Mouse (Mus musculus): Measurements from ENCODE around the gene Tdrd6. TPM values are rescaled to one million over a fixed set of nuclear protein-coding genes. Genes with fewer than 3 reads are reported as not detected.

Tdrd6 gene
- polyA plus RNA-seq (2014; fragmentation: Illumina TruSeq; extraction: RNeasy Lipid Tissue Mini Kit (QIAGEN cat#74804)), result not detected

DNA sequence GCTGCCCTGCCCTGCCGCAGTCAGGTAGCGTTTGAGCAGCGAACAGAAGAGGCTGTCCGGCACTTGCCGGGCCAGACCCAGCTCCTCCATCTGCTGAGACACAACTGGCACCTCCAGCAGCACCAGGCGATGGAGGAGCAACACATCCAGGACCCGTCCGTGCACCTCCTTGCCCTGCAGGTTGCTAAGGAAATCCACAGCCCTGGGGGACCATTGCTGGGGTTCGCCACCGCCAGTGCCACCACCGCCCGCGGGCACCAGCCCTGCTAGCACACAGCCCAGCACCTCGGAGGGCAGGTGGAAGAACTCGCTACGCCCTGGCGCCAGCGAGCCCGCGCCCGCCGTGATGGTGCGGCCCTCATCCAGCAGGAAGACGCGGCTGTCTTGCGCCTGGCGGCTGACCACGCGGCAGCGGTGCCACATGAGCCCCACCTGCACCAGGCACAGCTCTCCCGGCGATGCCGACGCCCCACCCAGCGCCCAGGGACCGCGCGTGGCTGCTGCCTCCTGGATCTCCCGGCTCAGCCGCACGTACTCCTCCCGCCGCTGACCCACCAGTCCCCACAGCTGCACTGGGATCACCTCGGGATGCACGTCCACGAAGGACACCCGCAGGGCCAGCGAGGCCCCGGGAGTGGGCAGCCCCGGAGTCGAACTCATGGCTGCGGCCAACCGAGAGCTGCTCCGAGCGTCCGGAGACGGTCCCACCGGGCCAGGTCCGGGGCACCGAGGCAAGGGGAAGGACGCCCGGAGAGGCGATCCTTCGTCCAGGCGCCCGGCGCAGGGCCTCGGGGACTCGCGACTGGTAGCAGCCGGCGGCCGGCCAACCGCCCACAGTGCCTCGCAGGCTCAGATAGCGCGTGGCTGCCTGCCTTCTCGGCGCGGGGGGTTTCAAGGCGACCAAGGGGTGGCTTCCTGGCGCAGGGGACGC, at the start of gene Tdrd6:
TSS of gene Tdrd6 (minus strand) at position 804 of the 931 bp plus-strand sequence.

DNA sequence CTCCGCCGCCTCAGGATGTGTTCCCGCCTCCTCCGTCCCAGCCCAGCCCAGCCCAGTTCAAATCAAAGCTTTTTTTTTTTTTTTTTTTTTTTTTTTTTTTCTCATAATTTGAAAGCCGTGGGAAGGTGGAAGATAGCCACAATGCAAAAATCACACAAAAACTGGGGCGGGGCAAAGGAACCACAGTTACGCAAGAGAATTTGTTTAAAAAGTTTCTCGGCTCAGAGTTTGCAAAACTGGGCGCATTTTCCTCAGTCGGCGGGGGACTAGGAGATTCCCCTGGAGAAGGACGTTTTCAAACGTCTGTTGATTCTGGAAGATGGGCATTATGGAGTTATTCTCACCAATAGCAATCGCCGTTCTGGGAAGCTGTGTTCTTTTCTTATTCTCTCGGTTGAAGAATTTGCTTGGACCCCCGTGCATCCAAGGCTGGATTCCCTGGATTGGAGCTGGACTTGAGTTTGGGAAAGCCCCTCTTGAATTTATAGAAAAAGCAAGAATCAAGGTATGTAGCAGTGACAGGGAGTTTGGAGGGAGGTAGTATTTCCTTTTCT, 37.3 kb upstream of the Tdrd6 start, which contains the start of gene Cyp39a1:
TSS of gene Cyp39a1 (plus strand) at position 136 of the 554 bp plus-strand sequence.

DNA sequence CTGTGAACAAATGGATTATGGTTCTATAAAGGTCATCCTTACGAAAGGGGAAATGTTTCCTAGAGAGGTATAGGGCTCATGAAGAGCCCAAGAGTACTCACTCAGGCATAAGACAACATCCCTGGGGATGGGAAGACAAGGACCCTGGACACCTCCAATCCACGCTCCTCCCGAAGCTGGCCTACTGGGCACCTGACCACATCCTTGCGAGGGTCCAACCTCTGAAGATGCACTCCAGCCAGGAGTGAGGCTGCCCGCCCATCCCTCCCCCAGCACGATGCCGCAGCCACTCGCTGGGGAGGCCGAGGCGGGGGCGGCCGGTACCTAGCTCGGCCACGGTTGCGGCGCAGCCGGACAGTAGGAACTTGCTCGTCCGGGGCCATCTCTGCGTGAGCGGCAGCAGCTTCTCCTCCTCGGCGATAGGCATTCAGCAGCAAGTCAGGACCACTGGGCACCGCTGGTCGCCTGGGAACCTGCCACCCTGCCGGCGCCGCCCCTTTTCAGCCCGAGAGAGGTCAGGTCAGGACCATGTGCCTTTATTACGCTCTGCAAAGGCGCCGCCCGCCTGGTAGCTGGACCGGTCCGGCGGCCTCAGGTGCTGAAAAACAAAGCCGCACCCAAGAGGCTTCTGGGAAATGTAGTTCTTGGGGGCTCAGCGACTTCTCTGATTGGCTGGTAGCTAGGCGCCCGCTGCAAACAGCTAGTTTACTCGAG, 36.6 kb upstream of the Tdrd6 start, which contains the start of gene Slc25a27:
TSS of gene Slc25a27 (minus strand) at position 639 of the 714 bp plus-strand sequence.

DNA sequence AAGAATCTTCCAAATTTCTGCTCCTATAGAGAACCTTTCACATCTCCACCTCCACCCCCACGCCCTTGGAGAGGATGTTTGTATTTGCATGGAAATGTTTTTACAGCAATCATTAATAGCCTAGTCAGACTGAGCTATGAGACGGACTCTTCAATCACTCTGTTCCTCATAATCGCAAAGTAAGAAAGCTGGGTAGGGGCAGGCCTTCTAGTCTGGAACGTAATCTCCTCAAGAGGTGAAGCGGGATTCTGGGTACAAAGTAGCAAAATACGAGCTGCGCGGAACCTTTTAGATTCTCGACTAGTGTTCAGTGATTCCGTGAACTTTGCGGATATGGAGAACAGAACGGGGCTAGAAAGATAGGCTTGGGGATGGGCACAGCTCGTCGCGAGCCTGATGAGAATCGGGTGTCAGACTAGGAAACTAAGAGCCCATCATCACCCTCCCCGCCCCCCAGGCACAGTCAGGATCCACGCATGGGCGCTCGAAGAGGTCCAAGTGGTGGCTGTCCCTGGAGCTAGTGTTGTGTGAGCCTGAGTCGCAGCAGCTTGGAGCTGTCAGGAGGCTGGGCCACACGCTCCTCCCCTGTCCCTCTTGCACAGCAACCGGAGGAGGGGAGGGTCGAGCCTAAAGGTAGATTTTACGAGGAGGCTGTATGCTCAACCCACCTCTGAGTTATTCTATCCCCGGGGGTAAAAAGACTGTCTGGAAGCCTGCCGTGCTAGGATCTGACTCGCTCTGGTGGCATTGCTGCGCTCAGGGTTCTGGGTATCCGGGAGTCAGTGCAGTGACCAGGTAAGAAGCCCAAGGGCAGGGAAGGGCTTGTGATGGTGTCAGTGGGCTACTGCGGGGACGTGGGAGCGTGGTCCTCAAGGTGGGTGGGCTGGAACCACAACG, 61.9 kb downstream of the Tdrd6 start, which contains the start of gene Pla2g7:
TSS of gene Pla2g7 (plus strand) at position 107 of the 897 bp plus-strand sequence.

Other genes with a start within 250 kb of the Tdrd6 start
- gene Mep1a, start 127.5 kb downstream of the Tdrd6 start, polyA plus RNA-seq (2014; fragmentation: Illumina TruSeq; extraction: RNeasy Lipid Tissue Mini Kit (QIAGEN cat#74804)), result not detected
- gene Ankrd66, start 86.7 kb downstream of the Tdrd6 start, polyA plus RNA-seq (2014; fragmentation: Illumina TruSeq; extraction: RNeasy Lipid Tissue Mini Kit (QIAGEN cat#74804)), result 0.86 TPM
- gene Pla2g7, start 62.2 kb downstream of the Tdrd6 start, polyA plus RNA-seq (2014; fragmentation: Illumina TruSeq; extraction: RNeasy Lipid Tissue Mini Kit (QIAGEN cat#74804)), result 32.9 TPM
- 4.1 TPM for gene Slc25a27, start 36.9 kb upstream of the Tdrd6 start, polyA plus RNA-seq (2014; fragmentation: Illumina TruSeq; extraction: RNeasy Lipid Tissue Mini Kit (QIAGEN cat#74804))
- gene Cyp39a1, start 37.1 kb upstream of the Tdrd6 start, polyA plus RNA-seq (2014; fragmentation: Illumina TruSeq; extraction: RNeasy Lipid Tissue Mini Kit (QIAGEN cat#74804)), result 44.0 TPM
- gene Rcan2, start 171.1 kb upstream of the Tdrd6 start, polyA plus RNA-seq (2014; fragmentation: Illumina TruSeq; extraction: RNeasy Lipid Tissue Mini Kit (QIAGEN cat#74804)), result 34.9 TPM